Mouse (Mus musculus) lung, adult 2 months (tissue): ENCODE data around the gene Pla2g4b. TPM values are rescaled to one million over a fixed set of nuclear protein-coding genes. Genes with fewer than 3 reads are reported as not detected.
A peak's percentile ranks its signal among the peaks of the same experiment; 100 is the strongest.

Experiments used
- DNase-seq: peaks from one replicate; pipeline ENCODE4 v3.0.0; 2022
- H3K4me1 ChIP-seq: fragments of 200-500 bp; 2 replicates; pipeline ENCODE4 v1.6.1; 2011; ENCODE audit warnings: low read length; ENCODE audit not compliant: control insufficient read depth, insufficient read depth
- H3K4me3 ChIP-seq: fragments of 200-500 bp; replicated peaks from 2 replicates; pipeline ENCODE3; 2011; ENCODE audit warnings: low read depth, mild to moderate bottlenecking, control low read depth, low read length; ENCODE audit errors: extremely low read depth
- CTCF ChIP-seq: fragments of 200-500 bp; IDR thresholded peaks from 2 replicates; pipeline ENCODE4 v1.5.1; 2011; ENCODE audit warnings: mild to moderate bottlenecking, low read length, control low read depth; ENCODE audit not compliant: insufficient read depth
- POLR2A ChIP-seq: fragments of 200-500 bp; IDR thresholded peaks from 2 replicates; pipeline ENCODE4 v1.6.1; 2011; ENCODE audit warnings: low read depth, mild to moderate bottlenecking, control low read depth, low read length, borderline replicate concordance; ENCODE audit errors: extremely low read depth
- WGBS: fragments of 180-500 bp; shearing (Covaris S2); methylation state at CpG from one replicate; pipeline ENCODE4 v1.1.7; 2018; 5-methylcytosine and 5-hydroxymethylcytosine counted together
- polyA plus RNA-seq: library from polyadenylated mRNA; depleted of rRNA; stranded (reverse); fragments of >200 nt; gene quantifications from 2 replicates; pipeline ENCODE4 v1.2.3, GENCODE M21; 2012

Pla2g4b gene
- polyA plus RNA-seq, 1 experiment: 20.6 TPM

DNA sequence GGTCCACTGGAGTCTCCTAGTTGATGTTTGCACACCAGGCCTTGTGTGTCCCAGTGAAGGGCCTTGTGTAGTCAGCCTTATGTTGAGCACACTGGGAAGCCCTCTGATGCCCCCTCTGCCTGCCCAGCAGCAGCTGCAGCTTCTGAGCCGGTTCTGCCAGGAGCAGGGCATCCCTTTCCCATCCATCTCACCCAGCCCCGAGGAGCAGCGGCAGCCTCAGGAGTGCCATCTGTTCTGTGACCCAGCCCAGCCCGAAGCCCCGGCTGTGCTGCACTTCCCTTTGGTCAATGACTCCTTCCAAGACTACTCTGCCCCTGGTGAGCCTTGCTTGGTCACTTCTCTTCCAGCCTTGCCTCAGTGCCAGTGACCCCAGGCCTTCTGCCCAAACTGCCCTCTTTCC is 7.8 kb downstream of the Pla2g4b start:
- no peak for DNase-seq
- no peaks in the 10 kb centered on the region for H3K4me1 ChIP-seq
- no peak overlapping the region for H3K4me3 ChIP-seq
- TF ChIP-seq POLR2A: no peak
- TF ChIP-seq CTCF: no peak
- 89% methylated on average over 5 of the region's 5 CpGs for WGBS

DNA sequence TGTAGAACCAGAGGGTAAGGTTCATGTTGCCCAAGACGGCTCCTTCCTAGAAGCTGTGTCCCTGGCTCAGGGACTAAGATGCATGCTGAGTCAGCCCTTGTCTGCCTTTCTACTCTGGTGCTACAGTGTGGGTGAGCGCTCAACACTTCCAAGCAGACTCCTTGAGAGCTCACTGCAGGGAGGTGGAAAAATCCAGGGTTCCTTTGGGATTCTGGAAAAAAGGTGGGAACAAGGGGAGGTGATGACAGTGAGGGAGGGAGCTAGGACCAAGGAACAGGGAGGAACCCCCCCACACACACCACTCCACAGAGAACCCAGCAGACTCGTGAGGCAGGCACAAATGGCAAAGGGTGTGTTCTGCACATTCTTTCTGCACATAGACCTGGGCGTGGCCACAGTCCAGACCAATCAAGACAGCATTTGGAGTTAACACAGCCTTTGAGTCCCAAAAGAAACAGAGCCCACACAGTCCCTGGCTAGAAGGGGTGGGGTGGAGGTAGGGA is 10.9 kb downstream of the Pla2g4b start:
- Histone ChIP-seq H3K4me1 (no peaks in the 10 kb centered on the region), H3K4me3 (no peak overlapping the region)
- TF ChIP-seq CTCF (no peak), POLR2A (no peak)
- peak; percentile 21 for DNase-seq
- 44% methylated on average over 4 of the region's 4 CpGs for WGBS

DNA sequence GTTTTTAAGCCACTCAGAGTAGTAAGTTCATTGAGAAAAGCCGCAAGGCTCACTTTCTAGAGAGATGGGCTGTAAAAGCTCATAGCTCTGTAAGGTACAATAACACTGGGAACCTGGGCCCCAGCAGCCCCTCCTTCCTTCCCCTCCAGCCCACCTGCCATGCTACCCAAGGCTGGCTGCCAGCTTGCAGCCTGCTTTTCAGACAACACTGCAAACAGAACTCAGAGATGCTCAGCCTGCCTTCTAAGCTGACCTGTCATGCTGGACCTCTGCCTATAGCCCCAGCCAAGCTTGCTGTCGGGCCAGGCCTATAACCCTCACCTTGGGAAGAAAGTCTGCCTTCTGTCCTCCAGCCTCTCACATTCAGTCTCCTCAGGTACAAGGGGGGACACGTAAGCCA is 11.5 kb downstream of the Pla2g4b start:
- DNase-seq: no peak
- WGBS: 73% methylated on average over 3 of the region's 3 CpGs
- Histone ChIP-seq H3K4me1 (no peaks in the 10 kb centered on the region), H3K4me3 (no peak overlapping the region)
- no peak for TF ChIP-seq CTCF
- no peak for TF ChIP-seq POLR2A

DNA sequence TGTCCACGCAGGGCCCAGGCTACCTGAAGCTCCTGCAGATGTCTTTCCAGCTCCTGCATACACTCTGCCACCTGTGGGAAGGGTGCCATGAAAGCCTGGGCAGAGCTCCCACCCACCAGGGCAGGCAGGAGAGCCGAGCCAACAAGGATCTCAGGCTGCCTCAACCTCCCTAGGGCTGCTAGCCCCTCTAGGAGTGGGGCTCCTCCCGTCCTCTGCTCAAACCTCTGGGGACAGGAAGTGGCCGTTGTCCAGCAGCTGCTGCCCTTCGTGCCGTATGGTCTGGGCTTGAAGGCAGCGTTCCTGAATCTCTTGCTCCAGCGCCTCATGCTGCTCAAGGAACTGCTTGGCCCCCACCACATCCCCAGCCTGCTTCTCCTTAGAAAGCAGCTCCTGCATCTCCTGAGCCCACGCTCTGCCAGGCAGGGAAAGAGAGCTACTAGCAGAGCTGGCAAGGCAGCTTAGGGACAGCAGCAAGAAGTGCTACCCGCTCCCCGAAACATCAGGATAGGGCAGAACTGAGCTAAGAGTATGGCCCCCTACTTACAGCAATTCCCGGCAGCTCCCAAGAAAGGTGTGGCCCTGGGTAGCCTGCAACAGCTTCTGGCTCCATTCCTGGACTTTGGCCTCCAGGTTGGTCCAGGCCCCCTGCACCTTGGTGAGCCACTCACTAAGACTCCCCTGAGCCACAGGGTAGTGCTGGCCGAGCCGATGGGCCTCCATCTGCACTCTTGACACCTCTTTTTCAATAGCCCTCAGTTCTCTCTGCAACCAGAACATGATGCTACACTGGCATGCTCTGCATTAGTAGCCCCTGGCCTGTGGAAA is 13.5 kb downstream of the Pla2g4b start:
- Histone ChIP-seq H3K4me1 (no peaks in the 10 kb centered on the region), H3K4me3 (no peak overlapping the region)
- TF ChIP-seq POLR2A (no peak), CTCF (no peak)
- 67% methylated on average over 14 of the region's 14 CpGs for WGBS
- no peak for DNase-seq

DNA sequence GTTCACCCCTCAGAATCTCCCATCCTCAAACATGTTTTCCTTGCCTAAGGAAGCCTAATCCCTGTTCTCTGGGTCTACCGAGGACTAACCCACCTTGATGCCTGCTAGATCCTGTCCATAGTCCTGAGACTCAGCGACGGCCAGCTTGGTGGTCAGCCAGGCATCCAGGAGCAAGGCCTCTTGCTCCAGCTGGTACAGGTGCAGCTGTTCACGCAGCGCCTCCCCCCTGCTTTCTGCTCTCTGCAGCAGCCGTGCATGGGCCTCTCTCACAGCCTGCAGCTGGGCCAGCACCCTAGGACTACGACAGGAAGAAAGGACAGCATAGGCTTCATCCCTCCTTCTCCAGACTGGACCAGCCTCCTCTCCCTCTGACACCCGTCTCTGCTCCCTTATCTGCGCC is 15.0 kb downstream of the Pla2g4b start:
- Histone ChIP-seq H3K4me1 (no peaks in the 10 kb centered on the region), H3K4me3 (no peak overlapping the region)
- TF ChIP-seq CTCF (no peak), POLR2A (no peak)
- DNase-seq: no peak
- WGBS: 86% methylated on average over 9 of the region's 9 CpGs

DNA sequence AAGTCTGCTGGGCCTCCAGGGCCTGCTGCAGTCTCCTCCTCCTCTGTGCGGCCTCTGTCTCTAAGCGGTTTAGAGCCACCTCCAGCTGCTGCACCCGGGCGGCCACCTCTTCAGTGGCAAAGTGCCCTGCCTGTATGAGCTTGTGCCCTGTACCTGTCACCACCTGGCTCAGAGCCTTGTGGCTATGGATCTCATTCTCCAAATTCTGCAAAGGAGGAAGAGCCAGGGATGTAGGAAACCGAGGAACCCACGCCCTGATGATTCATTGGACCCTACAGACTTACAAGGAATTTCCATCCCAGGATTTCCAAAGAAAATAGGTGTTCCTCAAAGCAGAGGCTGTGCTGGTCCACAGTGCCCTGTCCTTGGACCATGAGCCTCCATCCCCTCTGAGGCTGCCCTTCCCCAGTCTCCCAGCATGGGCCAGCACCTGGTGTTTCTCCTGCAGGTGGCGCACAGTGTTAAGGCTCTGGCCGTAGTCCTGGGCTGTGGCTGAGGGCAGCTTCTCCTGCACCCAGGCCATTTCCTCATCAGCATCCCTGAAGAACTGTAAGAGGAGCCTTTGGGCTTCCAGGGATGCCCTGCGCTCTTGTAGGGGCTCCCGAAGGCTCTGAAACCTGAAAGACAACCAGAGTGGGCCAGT is 16.5 kb downstream of the Pla2g4b start:
- 68% methylated on average over 10 of the region's 10 CpGs for WGBS
- peak; percentile 72 for DNase-seq
- H3K4me3 ChIP-seq: no peak overlapping the region
- no peaks in the 10 kb centered on the region for H3K4me1 ChIP-seq
- TF ChIP-seq CTCF (peak; percentile 72), POLR2A (no peak)

DNA sequence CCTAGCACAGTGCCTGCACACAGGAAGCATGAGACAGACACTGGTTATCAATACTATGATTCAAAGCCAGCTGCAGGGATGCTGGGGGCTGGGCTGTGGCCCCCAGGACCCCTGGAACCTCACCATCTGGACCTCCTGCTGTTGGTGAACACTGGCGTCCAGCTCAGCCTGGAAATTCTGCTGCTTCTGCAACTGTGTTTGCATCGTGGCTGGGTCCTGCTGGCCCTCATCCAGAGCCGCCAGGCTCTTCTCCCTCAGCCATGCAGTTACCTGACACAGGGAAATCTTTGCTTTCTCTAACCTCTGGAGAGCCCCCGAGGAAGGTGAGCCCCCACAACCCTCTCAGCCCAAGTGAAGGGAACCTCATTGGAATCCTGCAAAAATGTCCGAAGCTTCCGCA is 18.2 kb downstream of the Pla2g4b start:
- no peak for DNase-seq
- no peak overlapping the region for H3K4me3 ChIP-seq
- no peak for TF ChIP-seq CTCF
- no peak for TF ChIP-seq POLR2A
- 60% methylated on average over 6 of the region's 6 CpGs for WGBS
- H3K4me1 ChIP-seq: no peaks in the 10 kb centered on the region

DNA sequence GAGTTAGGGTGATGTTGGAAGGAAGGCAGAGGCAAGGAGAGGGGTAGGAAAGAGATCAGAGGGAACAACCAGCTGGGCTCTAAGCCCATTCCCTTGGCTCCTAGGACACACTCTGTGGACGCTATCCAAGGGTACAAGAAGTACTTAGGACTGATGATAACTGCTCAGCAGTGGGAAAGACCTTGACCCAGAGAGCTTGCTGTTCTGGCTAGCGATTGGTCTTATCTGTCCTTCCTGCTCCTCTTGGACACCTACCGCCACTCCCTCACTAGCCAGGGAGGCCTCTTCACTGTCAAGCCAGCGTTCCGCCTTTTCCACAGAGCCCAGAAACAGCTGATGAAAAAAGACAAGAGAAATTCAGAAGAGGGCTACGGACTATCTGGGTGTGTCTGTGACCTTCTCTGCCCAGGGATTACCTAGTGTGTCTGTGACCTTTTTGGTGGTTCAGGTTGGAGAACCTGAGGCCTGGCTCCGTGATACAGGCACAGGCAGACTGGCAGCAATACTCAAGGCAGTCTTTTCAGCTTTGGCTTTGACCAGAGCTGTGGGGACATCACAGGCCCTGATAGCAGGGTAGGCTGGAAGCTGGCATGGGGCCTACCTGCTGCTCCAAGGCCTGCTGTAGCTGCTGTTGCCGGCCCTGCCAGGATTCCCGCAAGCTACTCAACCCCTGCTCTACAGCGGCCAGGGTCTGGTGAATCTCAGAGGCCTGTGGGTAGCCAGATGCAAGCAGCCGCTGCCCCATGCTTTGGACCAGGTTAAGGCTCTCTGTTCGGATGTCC is 21.7 kb downstream of the Pla2g4b start:
- H3K4me1 ChIP-seq: no peaks in the 10 kb centered on the region
- no peak overlapping the region for H3K4me3 ChIP-seq
- WGBS: 92% methylated on average over 12 of the region's 12 CpGs
- DNase-seq: no peak
- TF ChIP-seq POLR2A (no peak), CTCF (no peak)

DNA sequence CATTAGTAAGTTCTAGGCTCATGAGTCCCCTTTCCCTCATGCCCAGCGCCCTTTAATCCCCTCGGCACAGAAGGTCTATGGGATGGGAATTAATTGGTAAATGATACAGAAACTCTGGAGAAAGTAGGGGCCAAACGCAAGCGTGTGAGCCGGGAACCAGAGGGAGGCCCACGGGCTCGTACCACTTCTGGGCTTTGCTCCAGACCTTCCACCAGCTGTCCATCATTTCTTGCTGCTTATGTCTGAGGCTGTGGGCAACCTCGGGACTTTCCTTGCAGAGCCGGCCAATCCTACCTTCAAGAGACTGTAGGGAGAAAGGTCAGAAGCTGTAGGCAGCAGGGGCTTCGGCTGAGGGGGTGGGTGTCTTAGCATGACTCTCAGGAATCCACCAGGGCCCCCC is 22.7 kb downstream of the Pla2g4b start:
- WGBS: 85% methylated on average over 10 of the region's 10 CpGs
- H3K4me3 ChIP-seq: no peak overlapping the region
- no peak for DNase-seq
- no peak for TF ChIP-seq CTCF
- TF ChIP-seq POLR2A: no peak
- no peaks in the 10 kb centered on the region for H3K4me1 ChIP-seq
